Comparison of ENCODE assay signal across 7 mouse cellular contexts in the genomic region with DNA sequence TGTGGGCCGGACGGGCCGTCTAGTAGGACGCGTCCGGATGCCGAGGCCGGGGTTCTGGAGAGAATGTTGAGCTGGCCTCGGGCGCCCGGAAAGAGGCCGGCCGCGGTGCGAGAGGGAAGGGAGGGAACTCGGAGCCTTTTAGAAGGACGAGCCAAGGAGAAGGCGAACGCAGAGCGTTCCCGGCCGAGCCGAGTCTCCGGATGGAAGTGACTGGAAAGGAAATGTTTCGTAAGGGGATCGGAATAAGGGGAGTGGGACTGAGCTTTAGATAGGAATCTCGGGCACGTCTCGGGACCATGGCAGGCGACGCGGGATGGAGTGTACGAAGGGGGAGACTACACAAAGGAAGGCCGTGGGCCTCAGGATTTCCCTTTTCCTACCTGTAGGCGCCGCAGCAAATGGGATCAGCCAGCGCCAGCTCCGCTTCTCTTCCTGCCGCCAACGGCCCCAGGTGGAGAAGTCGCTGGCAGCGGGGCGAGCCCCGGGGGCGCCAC. TPM values are rescaled to one million over a fixed set of nuclear protein-coding genes. Genes with fewer than 3 reads are reported as not detected.
DNase-seq lines count a peak whose midpoint lies in the region; ATAC-seq and TF ChIP-seq lines count a peak whose summit lies in the region.

No protein-coding gene starts in this region.

- peak; percentile 3 for ATAC-seq in inflammation-experienced regulatory T-cells, adult 6 months

- TF ChIP-seq CTCF in lung, adult 2 months (IDR thresholded peaks at IDR 0.05; ENCODE audit: insufficient read depth, low read length), result no peak

- H3K4me1 ChIP-seq in lung, adult 2 months (ENCODE audit: control insufficient read depth, insufficient read depth, low read length), result peaks cover 7% of the 10 kb centered on the region

- peak overlapping the region; percentile 85 for H3K4me3 ChIP-seq in lung, adult 2 months (replicated peaks; ENCODE audit: extremely low read depth, low read depth, low read length)

- DNase-seq in right cerebral cortex, adult 18-20 months, result peak; percentile 59
- DNase-seq in right cerebral cortex, postnatal 36 days (ENCODE audit: low spot score in 2 of 2), result no peak
- DNase-seq in brain, adult 2 months (ENCODE audit: low read depth, low spot score), result peak; percentile 81
- DNase-seq in fibroblast of lung, adult 2 months (ENCODE audit: low read depth), result peak; percentile 11
- no peak for DNase-seq in lung, adult 2 months
- DNase-seq in retina, postnatal 1 day, result peak; percentile 69

- no peak for TF ChIP-seq POLR2A in lung, adult 2 months (IDR thresholded peaks at IDR 0.05; ENCODE audit: borderline replicate concordance, extremely low read depth, low read depth, low read length)

- under 1% methylated on average over 45 of the region's 45 CpGs for WGBS in lung, adult 2 months

RNA-seq across cellular contexts. Expression of gene Khdc4, which starts 0.4 kb away (rescaled TPM):
- polyA plus RNA-seq in inflammation-experienced regulatory T-cells, adult 6 months (2017; shearing (Covaris generic)), result 10 to 100 TPM; 36.1 to 57.0 (median 47.9) TPM
- polyA plus RNA-seq in lung, adult 2 months (2012; rRNA removed), result 46.7 and 51.4 TPM in 2 replicates

RNA-seq across cellular contexts. Expression of gene Rit1, which starts 30.6 kb away (rescaled TPM):
- 10 to 100 TPM; 34.1 to 55.2 (median 40.3) TPM for polyA plus RNA-seq in inflammation-experienced regulatory T-cells, adult 6 months (2017; shearing (Covaris generic))
- polyA plus RNA-seq in lung, adult 2 months (2012; rRNA removed), result 49.0 and 71.7 TPM in 2 replicates

RNA-seq across cellular contexts. Expression of gene Rxfp4, which starts 33.1 kb away (rescaled TPM):
- not detected for polyA plus RNA-seq in inflammation-experienced regulatory T-cells, adult 6 months (2017; shearing (Covaris generic))
- polyA plus RNA-seq in lung, adult 2 months (2012; rRNA removed), result 0.41 and 0.76 TPM in 2 replicates

Comparison
In these comparisons a context has a peak if more than half of its experiments do, and no peak if none do; other contexts are left out.
1. DNase-seq: peak in right cerebral cortex, adult 18-20 months (single experiment), brain, adult 2 months (single experiment), fibroblast of lung, adult 2 months (single experiment) and retina, postnatal 1 day (single experiment); none in right cerebral cortex, postnatal 36 days (0 of 2) and lung, adult 2 months (single experiment).